Mouse (Mus musculus) hindbrain, embryonic 16.5 days (tissue): ENCODE data around the gene Gm10944. TPM values are rescaled to one million over a fixed set of nuclear protein-coding genes. Genes with fewer than 3 reads are reported as not detected.

Experiments used
- ATAC-seq: fragments of 200-750 bp; cut with Nextera tagmentation; 2 replicates; pipeline ENCODE4 v1.8.0; 2017; ENCODE audit warnings: moderate TSS enrichment, moderate library complexity
- H3K27ac ChIP-seq: fragments of 300-500 bp; sonication (generic); 2 replicates; pipeline ENCODE4 v1.5.1; 2014; ENCODE audit warnings: low read depth, mild to moderate bottlenecking, control low read depth, low read length, moderate library complexity
- H3K27me3 ChIP-seq: fragments of 300-500 bp; sonication (generic); replicated peaks from 2 replicates; pipeline ENCODE4 v1.6.1; 2014; ENCODE audit warnings: low read length; ENCODE audit not compliant: control insufficient read depth, insufficient read depth
- H3K36me3 ChIP-seq: fragments of 300-500 bp; sonication (generic); 2 replicates; pipeline ENCODE4 v1.6.1; 2014; ENCODE audit warnings: mild to moderate bottlenecking, low read length, moderate library complexity, mixed read lengths; ENCODE audit not compliant: control insufficient read depth, insufficient read depth
- H3K4me1 ChIP-seq: fragments of 300-500 bp; sonication (generic); 2 replicates; pipeline ENCODE4 v1.6.1; 2014; ENCODE audit warnings: low read depth, low read length; ENCODE audit not compliant: control insufficient read depth, insufficient read depth
- H3K4me2 ChIP-seq: fragments of 300-500 bp; sonication (generic); 2 replicates; pipeline ENCODE4 v1.6.1; 2014; ENCODE audit warnings: mild to moderate bottlenecking, low read length, control low read depth, moderate library complexity
- H3K4me3 ChIP-seq: fragments of 300-500 bp; sonication (generic); 2 replicates; pipeline ENCODE4 v1.5.1; 2014; ENCODE audit warnings: mild to moderate bottlenecking, low read length, control low read depth, moderate library complexity
- H3K9ac ChIP-seq: fragments of 300-500 bp; sonication (generic); 2 replicates; pipeline ENCODE4 v1.6.1; 2014; ENCODE audit warnings: low read depth, mild to moderate bottlenecking, control low read depth, low read length, moderate library complexity
- H3K9me3 ChIP-seq: fragments of 300-500 bp; sonication (generic); 2 replicates; pipeline ENCODE4 v1.6.1; 2014; ENCODE audit warnings: mild to moderate bottlenecking, low read length, moderate library complexity; ENCODE audit not compliant: control insufficient read depth
- whole genome bisulfite sequencing: fragments of 180-500 bp; shearing (Covaris S2); extraction: QIAGEN DNeasy Blood & Tissue Kit; methylation state at CpG from one replicate; pipeline ENCODE4 v1.1.7; 2014; 5-methylcytosine and 5-hydroxymethylcytosine counted together
- polyA plus RNA-seq: library from polyadenylated mRNA; unstranded; fragments of >200 nt; fragmentation: Nextera tagmentation; extraction: Ambion mirVana; gene quantifications from 2 replicates; pipeline ENCODE4 v1.2.1, GENCODE M21; 2015

Gene Gm10944
- polyA plus RNA-seq, 1 experiment from 2014 or later = not detected

- Histone ChIP-seq H3K9ac (no peak overlapping the region), H3K4me2 (no peak overlapping the region), H3K4me1 (no peaks in the 10 kb centered on the region), H3K36me3 (no peaks in the 10 kb centered on the region), H3K4me3 (no peak overlapping the region), H3K27me3 (no peaks in the 10 kb centered on the region), H3K9me3 (no peaks in the 10 kb centered on the region), H3K27ac (no peak overlapping the region)
- ATAC-seq = no peak
- 81% methylated on average over 1 of the region's 1 CpGs for WGBS
These were observed 20.2 kb downstream of the Gm10944 start for GRCm38 (mm10) chr10:10701326-10701725.

DNA sequence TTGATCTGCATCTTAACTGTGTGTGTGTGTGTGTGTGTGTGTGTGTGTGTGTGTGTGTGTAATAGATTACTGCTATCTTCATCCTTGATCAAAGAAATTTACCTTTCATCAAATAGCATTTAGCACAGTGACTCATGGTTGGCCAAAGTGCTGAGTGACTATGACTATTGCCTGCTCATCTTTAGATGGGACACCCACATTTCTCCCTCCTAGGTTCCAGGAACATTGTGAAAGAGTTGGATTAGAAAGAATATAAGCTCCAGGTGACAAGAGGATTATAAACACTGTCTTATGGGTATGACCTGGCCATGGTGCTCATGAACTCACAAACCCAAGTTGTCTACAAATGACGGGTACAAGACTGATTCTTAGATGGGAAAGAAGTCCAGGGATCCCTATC lies 26.9 kb downstream of the Gm10944 start:
- Histone ChIP-seq H3K4me1 (no peaks in the 10 kb centered on the region), H3K27me3 (no peaks in the 10 kb centered on the region), H3K27ac (no peak overlapping the region), H3K9ac (no peak overlapping the region), H3K36me3 (no peaks in the 10 kb centered on the region), H3K9me3 (no peaks in the 10 kb centered on the region), H3K4me3 (no peak overlapping the region), H3K4me2 (no peak overlapping the region)
- no peak for ATAC-seq
- WGBS = 71% methylated on average over 1 of the region's 1 CpGs

- no peaks in the 10 kb centered on the region for H3K4me1 ChIP-seq
- WGBS = 90% methylated on average over 2 of the region's 2 CpGs
- H3K36me3 ChIP-seq = no peaks in the 10 kb centered on the region
- no peaks in the 10 kb centered on the region for H3K27me3 ChIP-seq
- ATAC-seq = no peak
- H3K4me2 ChIP-seq = no peak overlapping the region
- no peaks in the 10 kb centered on the region for H3K9me3 ChIP-seq
- no peak overlapping the region for H3K4me3 ChIP-seq
- no peak overlapping the region for H3K27ac ChIP-seq
- H3K9ac ChIP-seq = no peak overlapping the region
These were observed 29.2 kb downstream of the Gm10944 start for GRCm38 (mm10) chr10:10710359-10710758.

GRCm38 (mm10) chr10:10710837-10711236 lies 29.7 kb downstream of the Gm10944 start:
- Histone ChIP-seq H3K9ac (no peak overlapping the region), H3K4me2 (no peak overlapping the region), H3K4me3 (no peak overlapping the region), H3K4me1 (no peaks in the 10 kb centered on the region), H3K27ac (no peak overlapping the region), H3K36me3 (no peaks in the 10 kb centered on the region), H3K9me3 (no peaks in the 10 kb centered on the region), H3K27me3 (no peaks in the 10 kb centered on the region)
- 79% methylated on average over 2 of the region's 2 CpGs for WGBS
- no peak for ATAC-seq

DNA sequence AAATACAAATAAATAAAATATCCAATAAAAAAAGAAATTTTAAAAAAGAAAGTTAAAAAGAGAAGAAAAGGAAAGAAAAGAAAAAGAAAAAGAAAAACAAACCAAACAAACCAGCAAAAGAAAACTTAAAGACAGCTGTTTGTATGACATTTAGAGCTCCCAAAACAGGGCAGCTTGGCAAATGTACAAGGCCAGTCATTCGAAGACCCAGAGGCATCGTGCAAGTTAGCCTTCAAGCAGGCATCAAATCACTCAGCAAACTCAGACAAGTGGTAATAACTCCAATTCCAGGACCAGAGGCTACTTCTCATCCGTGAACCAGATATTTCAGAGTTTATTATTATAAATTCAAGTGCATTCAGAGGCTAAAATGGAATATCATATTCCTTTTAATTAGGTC lies 45.4 kb downstream of the Gm10944 start:
- H3K4me3 ChIP-seq = no peak overlapping the region
- no peak for ATAC-seq
- WGBS = 83% methylated on average over 3 of the region's 3 CpGs
- no peaks in the 10 kb centered on the region for H3K9me3 ChIP-seq
- H3K27ac ChIP-seq = no peak overlapping the region
- no peaks in the 10 kb centered on the region for H3K4me1 ChIP-seq
- H3K36me3 ChIP-seq = no peaks in the 10 kb centered on the region
- no peaks in the 10 kb centered on the region for H3K27me3 ChIP-seq
- no peak overlapping the region for H3K4me2 ChIP-seq
- H3K9ac ChIP-seq = no peak overlapping the region

Other genes starting within 250 kb of the Gm10944 start
- 0.30 and 0.31 TPM in 2 replicates for gene Adgb, start 209.0 kb upstream of the Gm10944 start, polyA plus RNA-seq
- gene Rab32, start 123.1 kb upstream of the Gm10944 start, polyA plus RNA-seq = 4.4 and 4.6 TPM in 2 replicates